Mouse (Mus musculus) liver, postnatal 0 days (tissue): Measurements from ENCODE around the gene Fgfr4.

Source experiments
- CTCF ChIP-seq: sonication (generic); IDR thresholded peaks from 2 replicates; pipeline ENCODE4 v1.5.1; 2016; ENCODE audit warnings: antibody characterized with exemption, low read depth
- EP300 ChIP-seq: IDR thresholded peaks from 2 replicates; pipeline ENCODE4 v1.6.1; 2016; ENCODE audit warnings: antibody characterized with exemption, low read depth, mild to moderate bottlenecking

- no peak for TF ChIP-seq CTCF
- no peak for TF ChIP-seq EP300
Measured at GRCm38 (mm10) chr13:55205448-55206205, 53.2 kb downstream of the Fgfr4 start.
